Mouse (Mus musculus) spleen, adult 12 weeks (tissue): ENCODE measurements around the gene Msrb3.
"Not testable (repeated sequence)": the region's sequence is repeated elsewhere in the genome, so short reads cannot be mapped to it uniquely, and the experiment has no call there.

ENCODE experiments used
- DNase-seq: peaks from one replicate; pipeline ENCODE4 v3.0.0; 2022; ENCODE audit warnings: low spot score

Gene Msrb3

DNA sequence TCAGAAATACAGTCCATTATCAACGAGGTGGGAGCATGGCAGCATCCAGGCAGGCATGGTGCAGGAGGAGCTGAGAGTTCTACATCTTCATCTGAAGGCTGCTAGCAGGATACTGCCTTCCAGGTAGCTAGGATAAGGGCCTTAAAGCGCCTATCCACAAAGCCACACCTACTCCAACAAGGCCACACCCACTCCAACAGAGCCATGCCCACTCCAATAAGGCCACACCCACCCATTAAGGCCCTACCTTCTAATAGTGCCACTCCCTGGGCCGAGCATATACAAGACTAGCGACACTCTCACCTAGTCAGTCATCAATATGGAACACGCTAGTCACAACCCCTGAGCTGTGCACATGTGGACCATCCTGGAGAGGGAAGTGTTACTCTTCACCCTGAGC is 149.3 kb downstream of the Msrb3 start:
- not testable (repeated sequence) for DNase-seq

DNA sequence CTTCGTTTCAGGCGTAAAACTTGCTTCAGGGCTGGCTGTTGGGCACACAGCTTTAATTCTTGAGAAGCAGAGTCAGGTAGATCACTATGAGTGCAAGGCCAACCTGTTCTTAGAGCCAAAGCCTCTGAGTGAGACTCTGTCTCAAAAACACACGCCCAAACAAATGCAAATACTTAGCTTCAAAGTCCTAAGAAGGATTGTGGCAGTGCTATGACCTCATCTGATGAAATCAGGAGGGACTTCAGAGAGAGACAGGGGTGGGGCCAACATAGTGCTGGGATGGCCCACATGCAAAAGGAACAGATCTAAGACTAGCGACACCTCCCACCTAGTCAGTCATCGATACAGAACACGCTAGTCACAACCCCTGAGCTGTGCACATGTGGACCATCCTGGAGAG is 150.7 kb downstream of the Msrb3 start:
- DNase-seq, result no peak

- DNase-seq, result no peak
Measured at GRCm38 (mm10) chr10:120745138-120745856, 153.6 kb downstream of the Msrb3 start.

- no peak for DNase-seq
Measured at GRCm38 (mm10) chr10:120744441-120745137, 154.3 kb downstream of the Msrb3 start.

DNA sequence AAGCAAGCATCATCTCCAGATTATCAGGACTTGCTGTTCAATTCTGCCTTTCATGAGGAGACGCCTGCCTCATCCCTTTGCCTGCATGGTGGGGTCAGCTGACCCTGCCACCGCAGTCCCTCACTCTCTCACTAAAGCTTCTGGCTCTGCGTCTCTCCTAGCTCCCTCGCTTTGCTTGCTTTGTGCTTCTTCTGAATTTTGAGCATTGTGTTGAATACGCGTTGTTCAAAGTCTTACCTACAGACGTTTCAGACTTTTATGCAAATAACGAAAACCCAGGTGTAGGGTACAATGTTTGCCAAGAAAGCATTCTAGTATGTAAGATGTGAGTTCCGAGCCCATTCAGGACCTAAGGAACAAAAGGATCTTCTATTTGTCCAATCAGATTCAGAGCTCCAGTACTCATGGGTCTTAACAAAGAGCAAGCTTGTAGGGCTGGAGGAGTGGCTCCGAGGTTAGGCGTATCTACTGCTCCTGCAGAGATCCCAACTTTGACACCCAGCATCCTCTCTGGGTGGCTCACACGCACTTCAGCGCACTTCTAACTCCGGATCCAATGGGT is 162.3 kb downstream of the Msrb3 start:
- no peak for DNase-seq

GRCm38 (mm10) chr10:120735722-120736507 is 163.0 kb downstream of the Msrb3 start:
- DNase-seq, result no peak

- no peak for DNase-seq
Measured at GRCm38 (mm10) chr10:120734364-120734763, 164.5 kb downstream of the Msrb3 start.
